Mouse (Mus musculus): ENCODE measurements around the gene Npdc1. TPM values are rescaled to one million over a fixed set of nuclear protein-coding genes. Genes with fewer than 3 reads are reported as not detected.
A peak's percentile ranks its signal among the peaks of the same experiment; 100 is the strongest.
"Not testable (repeated sequence)": the region's sequence is repeated elsewhere in the genome, so short reads cannot be mapped to it uniquely, and the experiment has no call there.

Gene Npdc1
- polyA plus RNA-seq, 1 experiment = 13.6 TPM

- H3K36me3 ChIP-seq (ENCODE audit: control insufficient read depth, insufficient read depth, low read length) = no peaks in the 10 kb centered on the region
- peaks cover 8% of the 10 kb centered on the region for H3K4me1 ChIP-seq (ENCODE audit: control insufficient read depth, insufficient read depth, low read length)
- H3K27ac ChIP-seq (ENCODE audit: control insufficient read depth, insufficient read depth, low read depth, low read length) = no peak overlapping the region
- TF ChIP-seq POLR2A (IDR thresholded peaks at IDR 0.05; ENCODE audit: control insufficient read depth, low read depth, low read length) = peak; percentile 46
- no peak for TF ChIP-seq CTCF (IDR thresholded peaks at IDR 0.05; ENCODE audit: control insufficient read depth, insufficient read depth, insufficient replicate concordance, low read depth, low read length)
- no peaks in the 10 kb centered on the region for H3K27me3 ChIP-seq (ENCODE audit: control insufficient read depth, insufficient read depth, low read length)
- H3K4me3 ChIP-seq (ENCODE audit: control insufficient read depth, low read depth, low read length) = peak overlapping the region; percentile 86
Measured at GRCm38 (mm10) chr2:25402972-25403601, 3.9 kb downstream of the Npdc1 start.

- Histone ChIP-seq H3K4me3 (ENCODE audit: control insufficient read depth, low read depth, low read length) (no peak overlapping the region), H3K4me1 (ENCODE audit: control insufficient read depth, insufficient read depth, low read length) (peaks cover 8% of the 10 kb centered on the region), H3K27ac (ENCODE audit: control insufficient read depth, insufficient read depth, low read depth, low read length) (no peak overlapping the region), H3K36me3 (ENCODE audit: control insufficient read depth, insufficient read depth, low read length) (no peaks in the 10 kb centered on the region), H3K27me3 (ENCODE audit: control insufficient read depth, insufficient read depth, low read length) (no peaks in the 10 kb centered on the region)
- TF ChIP-seq CTCF (IDR thresholded peaks at IDR 0.05; ENCODE audit: control insufficient read depth, insufficient read depth, insufficient replicate concordance, low read depth, low read length) = no peak
- no peak for TF ChIP-seq POLR2A (IDR thresholded peaks at IDR 0.05; ENCODE audit: control insufficient read depth, low read depth, low read length)
Measured at GRCm38 (mm10) chr2:25403994-25404393, 4.8 kb downstream of the Npdc1 start.

- Histone ChIP-seq H3K4me1 (ENCODE audit: control insufficient read depth, insufficient read depth, low read length) (no peaks in the 10 kb centered on the region), H3K36me3 (ENCODE audit: control insufficient read depth, insufficient read depth, low read length) (no peaks in the 10 kb centered on the region), H3K4me3 (ENCODE audit: control insufficient read depth, low read depth, low read length) (no peak overlapping the region), H3K27me3 (ENCODE audit: control insufficient read depth, insufficient read depth, low read length) (no peaks in the 10 kb centered on the region), H3K27ac (ENCODE audit: control insufficient read depth, insufficient read depth, low read depth, low read length) (no peak overlapping the region)
- TF ChIP-seq POLR2A (IDR thresholded peaks at IDR 0.05; ENCODE audit: control insufficient read depth, low read depth, low read length) (no peak), CTCF (IDR thresholded peaks at IDR 0.05; ENCODE audit: control insufficient read depth, insufficient read depth, insufficient replicate concordance, low read depth, low read length) (no peak)
Measured at GRCm38 (mm10) chr2:25408908-25409307, 9.8 kb downstream of the Npdc1 start.

- not testable (repeated sequence) for H3K4me3 ChIP-seq (ENCODE audit: control insufficient read depth, low read depth, low read length); H3K27me3 ChIP-seq (ENCODE audit: control insufficient read depth, insufficient read depth, low read length); H3K4me1 ChIP-seq (ENCODE audit: control insufficient read depth, insufficient read depth, low read length); H3K36me3 ChIP-seq (ENCODE audit: control insufficient read depth, insufficient read depth, low read length); H3K27ac ChIP-seq (ENCODE audit: control insufficient read depth, insufficient read depth, low read depth, low read length)
Measured at GRCm38 (mm10) chr2:25413436-25413835, 14.3 kb downstream of the Npdc1 start.

- no peak overlapping the region for H3K27ac ChIP-seq (ENCODE audit: control insufficient read depth, insufficient read depth, low read depth, low read length)
- no peak overlapping the region for H3K4me3 ChIP-seq (ENCODE audit: control insufficient read depth, low read depth, low read length)
- no peaks in the 10 kb centered on the region for H3K4me1 ChIP-seq (ENCODE audit: control insufficient read depth, insufficient read depth, low read length)
- H3K27me3 ChIP-seq (ENCODE audit: control insufficient read depth, insufficient read depth, low read length) = no peaks in the 10 kb centered on the region
- TF ChIP-seq POLR2A (IDR thresholded peaks at IDR 0.05; ENCODE audit: control insufficient read depth, low read depth, low read length) (no peak), CTCF (IDR thresholded peaks at IDR 0.05; ENCODE audit: control insufficient read depth, insufficient read depth, insufficient replicate concordance, low read depth, low read length) (no peak)
- H3K36me3 ChIP-seq (ENCODE audit: control insufficient read depth, insufficient read depth, low read length) = no peaks in the 10 kb centered on the region
Measured at GRCm38 (mm10) chr2:25417426-25417825, 18.3 kb downstream of the Npdc1 start.

GRCm38 (mm10) chr2:25421896-25422295, 22.7 kb downstream of the Npdc1 start:
- H3K27ac ChIP-seq (ENCODE audit: control insufficient read depth, insufficient read depth, low read depth, low read length) = no peak overlapping the region
- H3K27me3 ChIP-seq (ENCODE audit: control insufficient read depth, insufficient read depth, low read length) = no peaks in the 10 kb centered on the region
- H3K4me3 ChIP-seq (ENCODE audit: control insufficient read depth, low read depth, low read length) = no peak overlapping the region
- TF ChIP-seq CTCF (IDR thresholded peaks at IDR 0.05; ENCODE audit: control insufficient read depth, insufficient read depth, insufficient replicate concordance, low read depth, low read length) (peak; percentile 39; the same call in 1 of the 2 replicates), POLR2A (IDR thresholded peaks at IDR 0.05; ENCODE audit: control insufficient read depth, low read depth, low read length) (no peak)
- peaks cover 3% of the 10 kb centered on the region; the same call in 1 of the 2 replicates for H3K4me1 ChIP-seq (ENCODE audit: control insufficient read depth, insufficient read depth, low read length)
- no peaks in the 10 kb centered on the region for H3K36me3 ChIP-seq (ENCODE audit: control insufficient read depth, insufficient read depth, low read length)

- H3K4me3 ChIP-seq (ENCODE audit: control insufficient read depth, low read depth, low read length) = no peak within 1 kb of the TSS
Measured at GRCm38 (mm10) chr2:25422587-25423410, 23.6 kb downstream of the Npdc1 start, which contains the start of gene Fut7. TSS of gene Fut7 (plus strand) at chr2:25423267.

More at GRCm38 (mm10) chr2:25422587-25423410, 23.6 kb downstream of the Npdc1 start, which contains the start of gene Fut7:
- Histone ChIP-seq H3K36me3 (ENCODE audit: control insufficient read depth, insufficient read depth, low read length) (no peaks in the 10 kb centered on the region), H3K27ac (ENCODE audit: control insufficient read depth, insufficient read depth, low read depth, low read length) (no peak within 1 kb of the TSS), H3K27me3 (ENCODE audit: control insufficient read depth, insufficient read depth, low read length) (no peaks in the 10 kb centered on the region), H3K4me1 (ENCODE audit: control insufficient read depth, insufficient read depth, low read length) (peaks cover 3% of the 10 kb centered on the region; the same call in 1 of the 2 replicates)
- TF ChIP-seq POLR2A (IDR thresholded peaks at IDR 0.05; ENCODE audit: control insufficient read depth, low read depth, low read length) = no peak
- no peak for TF ChIP-seq CTCF (IDR thresholded peaks at IDR 0.05; ENCODE audit: control insufficient read depth, insufficient read depth, insufficient replicate concordance, low read depth, low read length)

All from testis, adult 2 months (tissue).